Mouse (Mus musculus) T-helper 17 cell (primary cell): ENCODE measurements at regions not wholly inside any gene's neighbourhood (a gene's known extent, or its start where the extent isn't known, plus 50 kb on each side); places are given as distances from the start of the nearest gene placed in this dataset.
"Not testable (repeated sequence)": the region's sequence is repeated elsewhere in the genome, so short reads cannot be mapped to it uniquely, and the experiment has no call there.

Experiments
- in situ Hi-C, 2 experiments: fragments of 300-600 bp; cut with MboI, MseI; formaldehyde crosslinking; loops; 1 replicate in 1 of 2; 2 replicates in 1 of 2; pipeline ENCODE4 v1.15.1; 2025; ENCODE audit warnings: high pct_unique_total_duplicates in 2 of 2

- in situ Hi-C loops: no loop called here
Measured at GRCm38 (mm10) chr10:85242701-85243100, 57.8 kb upstream of the Cry1 start.

GRCm38 (mm10) chr10:85243556-85243955, 58.7 kb upstream of the Cry1 start:
- in situ Hi-C loops: no loop called here

- in situ Hi-C loops: loop anchor here in 1 of 2 experiments (25.0 kb wide), 1 partner anchor 1128 kb away; no protein-coding TSS in a partner anchor
Measured at GRCm38 (mm10) chr10:85265746-85266145, 80.9 kb upstream of the Cry1 start.

GRCm38 (mm10) chr10:85266148-85266547, 81.3 kb upstream of the Cry1 start:
- in situ Hi-C loops: loop anchor here in 1 of 2 experiments (25.0 kb wide), 1 partner anchor 1129 kb away; no protein-coding TSS in a partner anchor

- in situ Hi-C loops: loop anchor here in 1 of 2 experiments (25.0 kb wide), 1 partner anchor 1129 kb away; no protein-coding TSS in a partner anchor
Measured at GRCm38 (mm10) chr10:85266796-85267195, 81.9 kb upstream of the Cry1 start.

GRCm38 (mm10) chr10:85270209-85270608, 85.3 kb upstream of the Cry1 start:
- in situ Hi-C loops: loop anchor here in 1 of 2 experiments (25.0 kb wide), 1 partner anchor 1133 kb away; no protein-coding TSS in a partner anchor

- in situ Hi-C loops: no loop called here
Measured at GRCm38 (mm10) chr10:85276793-85277192, 91.9 kb upstream of the Cry1 start.

GRCm38 (mm10) chr10:85291733-85292476, 94.7 kb upstream of the Btbd11 start:
- in situ Hi-C loops: no loop called here

GRCm38 (mm10) chr10:85292477-85292855, 94.1 kb upstream of the Btbd11 start:
- in situ Hi-C loops: no loop called here

GRCm38 (mm10) chr10:85293071-85293783, 93.4 kb upstream of the Btbd11 start:
- in situ Hi-C loops: no loop called here

GRCm38 (mm10) chr10:85295133-85295887, 91.3 kb upstream of the Btbd11 start:
- in situ Hi-C loops: no loop called here

GRCm38 (mm10) chr10:85311781-85312180, 74.8 kb upstream of the Btbd11 start:
- in situ Hi-C loops: no loop called here

GRCm38 (mm10) chr10:85313331-85313730, 73.3 kb upstream of the Btbd11 start:
- in situ Hi-C loops: not testable (repeated sequence)

- in situ Hi-C loops: no loop called here
Measured at GRCm38 (mm10) chr10:85320971-85321370, 65.6 kb upstream of the Btbd11 start.

GRCm38 (mm10) chr10:85322280-85322679, 64.3 kb upstream of the Btbd11 start:
- in situ Hi-C loops: no loop called here

- in situ Hi-C loops: no loop called here
Measured at GRCm38 (mm10) chr10:85329382-85329781, 57.2 kb upstream of the Btbd11 start.

GRCm38 (mm10) chr10:85330938-85331691, 55.5 kb upstream of the Btbd11 start:
- in situ Hi-C loops: loop anchor here in 1 of 2 experiments (5.0 kb wide), 1 partner anchor 56 kb away; the partner anchor contains the start of gene Btbd11
